Mouse (Mus musculus) hindlimb bud, embryonic 11.5 days (tissue): ENCODE data around the gene Zxdb.
"Not testable (repeated sequence)": the region's sequence is repeated elsewhere in the genome, so short reads cannot be mapped to it uniquely, and the experiment has no call there.

Experiments
- DNase-seq: peaks from one replicate; pipeline ENCODE4 v3.0.0-alpha.2; 2012; ENCODE audit warnings: low read depth, low spot score; ENCODE audit errors: extremely low spot score

The Zxdb gene

GRCm38 (mm10) chrX:94724192-94724971 is at the start of gene Zxdb:
Zxdb (plus strand) TSS chrX:94724569.
- DNase-seq = not testable (repeated sequence)

- peak; percentile 22 for DNase-seq
These were observed 49.4 kb upstream of the Zxdb start for GRCm38 (mm10) chrX:94674977-94675376.

- DNase-seq = not testable (repeated sequence)
These were observed 42.8 kb upstream of the Zxdb start for GRCm38 (mm10) chrX:94681581-94681980.

GRCm38 (mm10) chrX:94689593-94689992 is 34.8 kb upstream of the Zxdb start:
- DNase-seq = not testable (repeated sequence)

- not testable (repeated sequence) for DNase-seq
These were observed 17.7 kb upstream of the Zxdb start for GRCm38 (mm10) chrX:94706676-94707075.

- DNase-seq = not testable (repeated sequence)
These were observed 14.6 kb upstream of the Zxdb start for GRCm38 (mm10) chrX:94709752-94710151.

- DNase-seq = not testable (repeated sequence)
These were observed 702 bp downstream of the Zxdb start for GRCm38 (mm10) chrX:94724972-94725569.

GRCm38 (mm10) chrX:94725627-94726083 is 1.3 kb downstream of the Zxdb start:
- not testable (repeated sequence) for DNase-seq

GRCm38 (mm10) chrX:94731596-94731995 is 7.2 kb downstream of the Zxdb start:
- no peak for DNase-seq

GRCm38 (mm10) chrX:94753733-94754132 is 29.4 kb downstream of the Zxdb start:
- no peak for DNase-seq

- no peak for DNase-seq
These were observed 35.6 kb downstream of the Zxdb start for GRCm38 (mm10) chrX:94759959-94760358.

GRCm38 (mm10) chrX:94773876-94774275 is 49.5 kb downstream of the Zxdb start:
- DNase-seq = no peak
